Mouse (Mus musculus): ENCODE results near the gene Apc2. TPM values are rescaled to one million over a fixed set of nuclear protein-coding genes. Genes with fewer than 3 reads are reported as not detected.

Apc2 gene
- polyA plus RNA-seq, 1 experiment, result 4.1 TPM

- H3K4me1 ChIP-seq (ENCODE audit: control insufficient read depth, insufficient read depth, low read length), result no peaks in the 10 kb centered on the region
- TF ChIP-seq CTCF (IDR thresholded peaks at IDR 0.05; ENCODE audit: insufficient read depth, low read length) (no peak), POLR2A (IDR thresholded peaks at IDR 0.05; ENCODE audit: borderline replicate concordance, extremely low read depth, low read depth, low read length) (no peak)
- no peak for DNase-seq
- WGBS, result 30% methylated on average over 20 of the region's 20 CpGs
- no peak overlapping the region for H3K4me3 ChIP-seq (replicated peaks; ENCODE audit: extremely low read depth, low read depth, low read length)
Observed at GRCm38 (mm10) chr10:80313627-80314201, 17.9 kb downstream of the Apc2 start.

GRCm38 (mm10) chr10:80314494-80315001 is 18.8 kb downstream of the Apc2 start:
- TF ChIP-seq POLR2A (IDR thresholded peaks at IDR 0.05; ENCODE audit: borderline replicate concordance, extremely low read depth, low read depth, low read length) (no peak), CTCF (IDR thresholded peaks at IDR 0.05; ENCODE audit: insufficient read depth, low read length) (no peak)
- 51% methylated on average over 16 of the region's 16 CpGs for WGBS

GRCm38 (mm10) chr10:80315315-80315714 is 19.5 kb downstream of the Apc2 start:
- H3K4me1 ChIP-seq (ENCODE audit: control insufficient read depth, insufficient read depth, low read length), result peaks cover 4% of the 10 kb centered on the region
- no peak overlapping the region for H3K4me3 ChIP-seq (replicated peaks; ENCODE audit: extremely low read depth, low read depth, low read length)
- TF ChIP-seq POLR2A (IDR thresholded peaks at IDR 0.05; ENCODE audit: borderline replicate concordance, extremely low read depth, low read depth, low read length) (no peak), CTCF (IDR thresholded peaks at IDR 0.05; ENCODE audit: insufficient read depth, low read length) (no peak)
- no peak for DNase-seq
- 47% methylated on average over 27 of the region's 27 CpGs for WGBS

More at GRCm38 (mm10) chr10:80314494-80315001, 18.8 kb downstream of the Apc2 start:
- H3K4me1 ChIP-seq (ENCODE audit: control insufficient read depth, insufficient read depth, low read length), result peaks cover 3% of the 10 kb centered on the region
- no peak overlapping the region for H3K4me3 ChIP-seq (replicated peaks; ENCODE audit: extremely low read depth, low read depth, low read length)
- DNase-seq, result no peak

- no peak for TF ChIP-seq CTCF (IDR thresholded peaks at IDR 0.05; ENCODE audit: insufficient read depth, low read length)
- no peak for TF ChIP-seq POLR2A (IDR thresholded peaks at IDR 0.05; ENCODE audit: borderline replicate concordance, extremely low read depth, low read depth, low read length)
- Histone ChIP-seq H3K4me1 (ENCODE audit: control insufficient read depth, insufficient read depth, low read length) (peaks cover 7% of the 10 kb centered on the region), H3K4me3 (replicated peaks; ENCODE audit: extremely low read depth, low read depth, low read length) (no peak overlapping the region)
- 31% methylated on average over 11 of the region's 11 CpGs for WGBS
- DNase-seq, result no peak
Observed at GRCm38 (mm10) chr10:80316359-80316781, 20.6 kb downstream of the Apc2 start.

- TF ChIP-seq POLR2A (IDR thresholded peaks at IDR 0.05; ENCODE audit: borderline replicate concordance, extremely low read depth, low read depth, low read length) (no peak), CTCF (IDR thresholded peaks at IDR 0.05; ENCODE audit: insufficient read depth, low read length) (no peak)
- whole genome bisulfite sequencing, result 47% methylated on average over 10 of the region's 10 CpGs
- peaks cover 7% of the 10 kb centered on the region for H3K4me1 ChIP-seq (ENCODE audit: control insufficient read depth, insufficient read depth, low read length)
- H3K4me3 ChIP-seq (replicated peaks; ENCODE audit: extremely low read depth, low read depth, low read length), result no peak overlapping the region
- DNase-seq, result no peak
Observed at GRCm38 (mm10) chr10:80317011-80317410, 21.2 kb downstream of the Apc2 start.

- DNase-seq, result peak; percentile 93
- WGBS, result under 1% methylated on average over 34 of the region's 34 CpGs
- peaks cover 10% of the 10 kb centered on the region for H3K4me1 ChIP-seq (ENCODE audit: control insufficient read depth, insufficient read depth, low read length)
- TF ChIP-seq CTCF (IDR thresholded peaks at IDR 0.05; ENCODE audit: insufficient read depth, low read length) (no peak), POLR2A (IDR thresholded peaks at IDR 0.05; ENCODE audit: borderline replicate concordance, extremely low read depth, low read depth, low read length) (peak; percentile 84)
- peak within 1 kb of the TSS; percentile 96 for H3K4me3 ChIP-seq (replicated peaks; ENCODE audit: extremely low read depth, low read depth, low read length)
Observed at GRCm38 (mm10) chr10:80320340-80320760, 24.6 kb downstream of the Apc2 start, which contains the start of gene 2310011J03Rik. TSS of gene 2310011J03Rik (minus strand) at chr10:80320537.

- DNase-seq, result no peak
- WGBS, result 70% methylated on average over 6 of the region's 6 CpGs
- TF ChIP-seq CTCF (IDR thresholded peaks at IDR 0.05; ENCODE audit: insufficient read depth, low read length), result no peak
- no peak for TF ChIP-seq POLR2A (IDR thresholded peaks at IDR 0.05; ENCODE audit: borderline replicate concordance, extremely low read depth, low read depth, low read length)
- H3K4me3 ChIP-seq (replicated peaks; ENCODE audit: extremely low read depth, low read depth, low read length), result no peak overlapping the region
- H3K4me1 ChIP-seq (ENCODE audit: control insufficient read depth, insufficient read depth, low read length), result peaks cover 10% of the 10 kb centered on the region
Observed at GRCm38 (mm10) chr10:80321014-80321669, 25.4 kb downstream of the Apc2 start.

GRCm38 (mm10) chr10:80321670-80322581 is 26.1 kb downstream of the Apc2 start:
- WGBS, result 93% methylated on average over 21 of the region's 21 CpGs
- no peak for TF ChIP-seq POLR2A (IDR thresholded peaks at IDR 0.05; ENCODE audit: borderline replicate concordance, extremely low read depth, low read depth, low read length)
- no peak for TF ChIP-seq CTCF (IDR thresholded peaks at IDR 0.05; ENCODE audit: insufficient read depth, low read length)
- H3K4me1 ChIP-seq (ENCODE audit: control insufficient read depth, insufficient read depth, low read length), result peaks cover 10% of the 10 kb centered on the region
- no peak overlapping the region for H3K4me3 ChIP-seq (replicated peaks; ENCODE audit: extremely low read depth, low read depth, low read length)
- DNase-seq, result no peak

- peak overlapping the region; percentile 66 for H3K4me3 ChIP-seq (replicated peaks; ENCODE audit: extremely low read depth, low read depth, low read length)
- 1% methylated on average over 28 of the region's 28 CpGs for WGBS
- DNase-seq, result peak; percentile 48
- 0 out of 2 replicates have a peak, but pooled peaks have one; percentile 19 for TF ChIP-seq CTCF (IDR thresholded peaks at IDR 0.05; ENCODE audit: insufficient read depth, low read length)
- no peak for TF ChIP-seq POLR2A (IDR thresholded peaks at IDR 0.05; ENCODE audit: borderline replicate concordance, extremely low read depth, low read depth, low read length)
- peaks cover 10% of the 10 kb centered on the region for H3K4me1 ChIP-seq (ENCODE audit: control insufficient read depth, insufficient read depth, low read length)
Observed at GRCm38 (mm10) chr10:80322811-80323211, 27.0 kb downstream of the Apc2 start.
